Mouse (Mus musculus) granulocyte monocyte progenitor cell, adult 5-6 weeks (primary cell): ENCODE measurements at regions not wholly inside any gene's neighbourhood (a gene's known extent, or its start where the extent isn't known, plus 50 kb on each side); places are given as distances from the start of the nearest gene placed in this dataset.

Source experiments
- ATAC-seq: replicated peaks from 2 replicates; pipeline ENCODE4 v1.8.0; 2016; ENCODE audit warnings: mild to moderate bottlenecking, moderate TSS enrichment, inconsistent platforms; ENCODE audit not compliant: poor library complexity, severe bottlenecking

DNA sequence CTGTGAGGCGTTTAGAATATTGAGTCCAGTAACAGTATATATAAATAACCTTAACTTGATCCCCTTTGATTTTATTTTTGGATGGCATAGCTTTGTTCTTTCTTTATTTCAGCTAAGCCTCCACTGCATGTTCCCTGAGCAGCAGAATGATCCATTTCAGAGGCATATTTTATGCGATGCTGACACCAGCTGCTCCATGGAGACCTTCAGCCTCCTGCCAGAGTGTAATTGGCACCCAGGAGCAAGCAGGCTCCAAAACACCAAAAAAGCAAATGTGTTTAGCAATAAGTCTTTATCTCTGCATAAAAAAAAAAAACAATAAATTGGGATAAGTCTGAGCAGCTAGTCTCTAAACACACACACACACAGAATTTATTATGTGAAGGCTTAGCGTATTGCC, 170.7 kb upstream of the Dkk2 start:
- ATAC-seq = no peak

GRCm38 (mm10) chr3:131914997-131915396, 170.1 kb upstream of the Dkk2 start:
- ATAC-seq = no peak

DNA sequence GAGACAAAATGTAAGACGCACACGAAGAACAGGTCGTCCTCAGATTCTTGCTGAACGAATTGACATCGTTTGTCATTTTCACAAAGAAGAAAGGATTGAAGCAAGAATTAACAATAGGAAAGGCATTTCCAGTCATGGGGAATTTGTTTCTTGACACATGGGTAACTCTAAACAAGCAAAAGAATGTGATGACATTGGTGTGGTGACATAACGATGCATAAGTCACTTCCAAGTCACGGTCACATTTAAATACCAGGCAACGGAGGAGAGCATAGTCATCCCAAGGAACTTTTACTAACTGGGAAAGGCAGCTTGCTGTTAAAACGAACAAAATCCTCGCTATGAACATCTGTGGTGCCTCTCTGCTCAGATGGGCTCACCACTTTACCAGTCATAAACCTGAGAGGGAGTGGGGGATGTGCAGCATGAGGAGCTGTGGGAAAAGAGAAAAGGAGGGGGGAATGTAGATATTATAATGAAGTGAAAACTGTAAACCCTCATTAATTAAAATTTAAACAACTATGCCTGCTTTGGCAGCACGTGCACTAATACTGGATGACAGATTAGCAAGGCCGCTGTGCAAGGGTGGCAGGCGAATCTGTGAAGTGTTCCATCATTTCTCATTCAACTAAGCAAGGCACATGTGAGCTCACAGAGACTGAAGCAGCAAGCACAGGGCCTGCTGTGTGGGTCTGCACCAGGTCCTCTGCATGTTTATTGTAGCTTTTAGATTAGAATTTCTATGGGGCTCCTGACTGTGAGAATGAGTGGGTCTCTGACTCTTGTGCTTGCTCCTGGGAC, 167.2 kb upstream of the Dkk2 start:
- ATAC-seq = no peak

DNA sequence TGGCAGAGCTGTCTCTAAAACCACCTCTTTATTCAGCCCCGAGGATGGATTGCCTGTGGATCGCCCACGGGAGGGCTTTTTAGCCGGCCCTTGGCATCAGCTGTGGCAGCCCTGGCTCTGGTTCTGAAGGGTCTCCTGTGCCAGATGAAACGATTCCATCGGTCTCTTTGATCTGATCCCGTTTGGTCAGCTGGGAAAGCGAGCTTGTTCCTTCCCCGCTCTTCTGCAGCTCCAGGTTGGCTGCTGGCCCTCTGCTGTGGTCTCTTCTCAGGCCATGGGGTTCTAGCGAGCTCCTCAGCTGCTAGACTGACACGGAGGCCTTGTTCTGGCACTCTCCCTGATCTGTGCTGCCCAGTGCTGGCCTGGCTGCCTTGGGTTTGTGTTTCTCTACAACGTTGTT, 165.6 kb upstream of the Dkk2 start:
- ATAC-seq = no peak

DNA sequence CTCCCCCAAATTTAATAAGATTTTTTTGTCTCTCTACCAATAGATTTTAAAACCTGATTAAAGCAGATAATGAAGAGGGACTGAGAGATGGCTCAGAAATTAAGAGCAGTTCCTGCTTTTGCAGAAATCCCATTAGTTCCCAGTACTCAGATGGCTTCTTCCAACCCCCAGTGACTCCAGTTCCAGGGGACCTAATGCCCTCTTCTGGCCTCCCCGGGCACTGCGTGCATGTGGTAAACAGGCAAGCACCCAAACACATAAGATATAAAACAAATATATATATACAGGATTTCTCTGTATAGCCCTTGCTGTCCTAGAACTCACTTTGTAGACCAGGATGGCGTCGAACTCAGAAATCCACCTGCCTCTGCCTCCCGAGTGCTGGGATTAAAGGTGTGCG, 163.9 kb upstream of the Dkk2 start:
- peak; percentile 67; the same call in 1 of the 2 replicates for ATAC-seq

DNA sequence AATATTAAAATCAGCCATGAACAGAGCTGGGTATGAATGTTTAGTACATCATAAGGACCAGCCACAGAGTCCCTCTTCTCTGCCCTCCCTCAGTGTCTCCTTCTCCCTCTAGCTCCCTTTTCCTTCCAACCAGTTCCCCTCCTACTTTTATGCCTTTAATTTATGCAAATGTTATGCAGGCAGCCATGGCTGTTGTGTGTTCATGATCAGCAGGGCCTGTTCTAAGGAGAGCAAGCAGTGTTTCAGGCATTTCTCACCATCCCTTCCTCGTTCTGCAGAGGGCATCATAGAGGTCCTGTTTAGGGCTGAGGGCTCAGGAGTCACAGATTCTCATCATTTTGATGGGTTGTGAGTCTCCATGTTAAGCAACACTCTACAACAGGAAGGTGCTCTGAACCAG, 162.4 kb upstream of the Dkk2 start:
- ATAC-seq = no peak

DNA sequence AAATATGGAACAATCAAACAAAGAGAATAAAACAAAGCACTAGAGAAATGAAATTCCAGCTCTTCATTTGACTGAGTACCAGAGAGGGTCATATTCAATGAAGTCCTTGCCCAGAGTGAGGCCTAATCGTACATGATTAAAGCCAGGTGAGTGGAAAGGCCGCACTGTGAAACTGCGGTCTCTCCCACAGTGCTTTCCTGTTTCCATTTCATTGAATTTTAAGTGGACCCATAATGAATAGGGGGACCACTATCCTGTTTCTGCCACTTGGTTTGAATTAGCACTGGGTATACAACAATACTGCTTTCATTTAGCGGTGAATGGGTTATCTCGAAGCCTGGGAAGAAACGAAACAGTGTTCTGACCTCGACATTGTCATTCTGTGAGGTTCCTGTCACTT, 144.2 kb upstream of the Dkk2 start:
- ATAC-seq = no peak

DNA sequence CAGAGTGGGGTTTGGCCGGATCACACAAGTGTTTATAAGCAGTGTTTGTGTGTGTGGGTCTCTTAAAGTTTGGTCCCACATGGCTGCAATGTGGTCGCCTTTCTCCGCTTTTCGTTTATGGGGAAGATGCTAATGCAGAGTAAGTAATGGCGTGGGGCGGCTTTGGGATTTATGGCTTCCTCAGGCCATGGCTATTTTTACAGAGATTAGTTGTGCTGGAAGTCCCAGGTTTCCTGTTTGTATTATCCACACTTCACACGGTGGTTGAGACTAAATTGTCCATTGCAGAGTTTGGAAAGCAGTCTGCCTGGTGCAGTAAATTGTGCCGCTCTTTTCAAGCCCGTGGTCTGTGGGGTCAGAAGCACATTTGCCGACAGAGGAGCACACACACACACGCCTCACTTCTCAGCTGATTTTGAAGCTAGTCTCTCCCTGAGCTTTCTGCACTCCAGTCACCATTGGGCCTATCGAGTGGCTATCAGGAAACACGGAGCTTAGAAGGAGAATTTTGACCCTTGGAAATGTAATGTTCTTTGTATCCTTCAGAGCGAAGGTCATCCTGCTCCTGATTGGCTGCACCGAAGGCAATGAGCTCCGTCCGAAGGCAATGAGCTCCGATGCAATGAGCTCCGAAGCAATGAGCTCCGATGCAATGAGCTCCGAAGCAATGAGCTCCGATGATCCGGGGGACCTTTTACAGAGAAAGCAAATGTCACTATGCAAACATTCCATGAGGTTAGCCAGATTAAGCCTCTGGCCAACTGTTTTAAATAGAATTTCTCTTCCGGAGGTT, 142.9 kb upstream of the Dkk2 start:
- ATAC-seq = no peak

DNA sequence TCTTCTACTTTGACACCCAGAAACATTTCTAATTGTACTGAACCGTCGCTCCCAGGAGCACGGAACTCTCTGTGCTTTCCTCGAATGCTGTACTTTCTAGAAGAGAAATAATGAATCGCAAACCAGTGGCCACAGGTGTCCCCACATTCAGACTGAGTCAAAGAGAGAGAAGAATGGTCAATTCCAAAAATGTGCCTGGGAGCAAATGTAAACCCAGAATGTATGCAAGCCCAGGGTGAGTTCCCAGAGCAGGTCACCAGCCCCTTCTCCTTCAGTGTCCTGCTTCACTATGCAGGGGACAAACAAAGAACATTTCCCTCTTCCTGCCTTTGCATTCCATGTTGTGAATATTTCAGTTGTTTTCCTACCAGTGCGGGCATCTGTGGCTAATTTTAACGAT, 141.7 kb upstream of the Dkk2 start:
- no peak for ATAC-seq

GRCm38 (mm10) chr3:131955771-131956170, 129.3 kb upstream of the Dkk2 start:
- ATAC-seq = no peak

DNA sequence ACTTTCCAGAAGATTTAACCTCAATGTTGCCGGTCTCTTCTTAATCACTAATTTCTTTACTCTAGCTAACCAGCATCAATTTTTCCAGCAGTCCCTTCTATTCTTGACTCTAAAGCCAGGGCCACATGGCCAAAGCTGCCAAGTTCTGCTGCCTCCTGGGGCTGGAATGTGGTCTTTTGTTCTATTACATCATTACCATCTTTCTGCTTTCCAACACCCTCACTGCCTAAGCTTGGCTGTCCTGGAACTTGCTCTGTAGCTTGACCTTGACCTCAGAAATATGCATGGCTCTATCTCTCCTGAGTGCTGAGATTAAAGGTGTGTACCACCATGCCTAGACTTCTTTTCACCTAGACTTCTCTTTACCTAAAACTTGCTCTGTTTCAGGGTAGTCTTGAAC, 124.5 kb upstream of the Dkk2 start:
- no peak for ATAC-seq

- no peak for ATAC-seq
Measured at GRCm38 (mm10) chr3:131961571-131961970, 123.5 kb upstream of the Dkk2 start.

DNA sequence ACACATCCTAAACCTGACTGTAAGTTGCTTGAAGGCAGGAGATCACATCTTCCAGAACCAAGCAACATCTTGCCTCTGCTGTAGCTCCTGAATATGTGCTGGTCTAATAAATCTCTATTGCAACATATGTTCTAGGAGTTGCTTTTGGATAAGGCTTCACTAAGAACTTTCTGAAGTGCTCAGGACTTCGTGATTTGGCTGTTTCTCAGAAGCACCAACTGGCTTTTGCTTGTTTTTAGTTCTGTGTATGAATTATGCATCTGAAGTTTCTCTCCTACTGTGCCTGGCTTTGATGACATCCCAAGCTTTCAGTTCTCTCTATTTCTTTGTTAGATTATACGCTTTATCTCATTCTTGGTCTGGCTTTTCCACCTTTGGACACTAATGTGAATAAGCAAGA, 122.2 kb upstream of the Dkk2 start:
- no peak for ATAC-seq

GRCm38 (mm10) chr3:131964952-131965351, 120.1 kb upstream of the Dkk2 start:
- ATAC-seq = no peak

DNA sequence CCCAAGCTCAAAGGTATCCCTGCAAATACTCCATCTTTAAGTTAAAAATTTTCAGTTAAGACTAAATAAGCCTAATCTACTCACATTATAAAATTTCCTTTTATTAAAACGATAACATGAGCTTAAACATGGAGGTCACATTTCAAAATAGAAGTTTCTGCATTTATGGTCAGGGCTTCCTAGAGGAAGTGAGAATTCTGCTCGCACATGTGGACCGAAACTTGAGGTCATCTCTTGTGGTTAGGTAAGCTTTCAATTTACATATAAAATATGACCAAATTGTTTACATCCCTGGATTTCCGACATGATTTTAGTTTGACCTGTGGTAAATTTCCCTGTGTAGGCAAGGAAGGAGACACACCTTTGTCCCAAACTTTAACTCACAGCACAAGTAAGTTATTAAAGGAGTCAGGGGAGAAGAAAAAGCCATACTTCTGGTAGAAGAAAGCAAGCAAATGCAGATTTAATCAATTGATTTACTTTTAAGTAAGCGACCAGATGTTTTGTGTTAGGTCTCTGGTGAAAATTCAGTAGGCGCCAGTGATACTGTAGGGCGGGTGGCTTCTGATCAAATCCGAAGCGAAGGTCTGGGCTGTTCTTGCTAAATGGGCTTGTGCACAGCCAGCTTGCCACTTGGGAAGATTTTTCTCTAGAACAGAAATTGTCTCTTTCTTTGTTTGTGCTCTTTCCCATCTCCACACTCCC, 119.5 kb upstream of the Dkk2 start:
- peak; percentile 88 for ATAC-seq

DNA sequence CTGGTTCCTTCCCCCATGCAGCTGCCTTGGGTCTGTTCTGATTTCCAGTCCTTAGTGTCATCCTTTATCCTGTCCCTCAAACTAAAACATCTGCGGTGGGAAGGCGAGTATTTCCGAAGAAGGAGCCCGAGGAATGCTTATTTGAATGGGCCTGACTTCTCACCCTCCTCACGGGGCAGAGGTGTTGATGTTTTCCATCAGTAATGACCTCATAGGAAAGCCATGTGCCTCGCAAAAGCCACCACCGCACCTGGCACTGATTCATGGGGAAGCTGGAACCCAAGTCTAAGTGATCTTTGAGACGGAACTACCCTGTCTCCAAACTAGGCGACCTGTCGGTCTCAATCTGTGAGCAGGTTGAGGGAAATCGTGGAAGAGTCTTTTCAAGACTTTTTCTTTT, 117.8 kb upstream of the Dkk2 start:
- ATAC-seq = no peak

- ATAC-seq = no peak
Measured at GRCm38 (mm10) chr3:131970827-131971226, 114.3 kb upstream of the Dkk2 start.

GRCm38 (mm10) chr3:131975940-131976628, 109.0 kb upstream of the Dkk2 start:
- ATAC-seq = peak; percentile 99

DNA sequence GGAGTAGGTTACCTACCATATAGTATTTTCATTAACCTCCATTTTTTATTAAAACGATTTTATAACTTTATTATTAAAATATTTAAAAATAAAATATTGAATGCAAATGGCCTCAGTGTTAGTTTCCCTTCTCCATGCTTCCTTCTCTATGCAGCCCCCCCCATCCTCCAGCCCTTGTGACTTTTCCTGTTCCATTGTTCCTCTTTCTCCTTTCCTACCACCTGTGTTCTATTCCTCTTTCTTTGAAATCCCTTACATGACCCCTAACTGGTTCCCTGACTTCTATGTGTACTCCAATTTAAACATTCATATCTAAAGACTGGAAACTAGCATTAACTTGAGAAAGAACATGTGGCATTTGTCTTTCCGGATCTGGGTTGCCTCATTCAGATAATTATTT, 101.8 kb upstream of the Dkk2 start:
- ATAC-seq = peak; percentile 71

DNA sequence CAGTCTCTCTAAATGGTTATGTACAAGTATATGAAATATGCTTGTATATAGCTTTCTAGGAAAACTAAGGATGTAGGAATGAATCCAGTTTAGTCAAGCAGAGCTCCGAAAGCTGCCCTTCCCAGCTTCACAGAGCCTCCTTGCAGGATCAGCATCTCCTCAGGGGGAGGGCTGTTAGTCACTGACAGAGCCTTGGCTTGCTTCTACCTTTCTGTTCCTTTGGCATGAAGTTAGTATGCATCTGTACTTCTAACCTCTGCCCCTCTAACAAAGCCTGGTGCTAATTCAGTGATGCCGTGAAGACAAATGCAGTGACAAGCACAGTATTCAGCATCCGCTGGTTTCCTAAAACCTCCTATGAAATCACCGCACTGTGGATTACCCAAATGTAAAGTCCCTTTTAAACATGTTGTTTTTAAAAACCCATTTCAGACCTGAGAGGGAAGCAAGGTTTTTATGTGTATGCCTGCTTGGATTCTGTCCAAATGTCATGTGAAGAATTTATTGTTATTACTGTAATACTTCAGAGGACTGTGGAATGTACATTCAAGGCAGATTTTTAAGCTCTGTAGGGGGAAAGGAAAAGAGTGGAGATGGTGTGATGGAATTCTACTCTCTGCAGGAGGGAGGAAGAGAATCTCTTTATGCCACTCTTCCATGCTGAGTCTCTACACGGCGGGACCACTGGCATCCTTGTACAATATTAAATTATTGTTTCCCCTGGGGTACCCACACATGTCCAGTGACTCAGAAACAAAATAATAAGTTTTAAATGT, 86.1 kb upstream of the Dkk2 start:
- ATAC-seq = no peak
